Mouse (Mus musculus) heart, adult 9 months (tissue): Measurements from ENCODE around the gene Ints2.
A peak's percentile ranks its signal among the peaks of the same experiment; 100 is the strongest.

Source experiments
- DNase-seq, 2 experiments: peaks; one replicate each; pipeline ENCODE4 v3.0.0; 2022; ENCODE audit warnings: low spot score in 2 of 2

The Ints2 gene

DNA sequence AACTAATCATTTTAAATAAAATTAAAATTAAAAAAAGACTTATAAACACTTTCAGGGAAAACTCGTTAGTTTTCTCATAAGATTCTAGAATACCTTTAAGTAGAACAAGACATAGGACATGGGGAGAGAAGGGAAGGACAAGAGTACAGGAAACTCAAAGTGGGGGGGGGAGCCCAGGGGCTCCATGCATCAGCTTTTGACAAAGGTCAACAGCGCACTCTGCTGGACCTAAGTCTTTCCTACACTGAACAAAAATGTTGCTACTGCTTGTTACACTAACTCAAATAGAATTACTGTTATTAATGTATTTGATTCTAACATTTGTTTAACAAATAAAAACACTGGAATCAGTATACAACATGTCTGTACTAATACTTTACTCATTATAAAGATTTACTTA lies 83.2 kb downstream of the Ints2 start:
- peak; percentile 4 to 29 for DNase-seq

DNA sequence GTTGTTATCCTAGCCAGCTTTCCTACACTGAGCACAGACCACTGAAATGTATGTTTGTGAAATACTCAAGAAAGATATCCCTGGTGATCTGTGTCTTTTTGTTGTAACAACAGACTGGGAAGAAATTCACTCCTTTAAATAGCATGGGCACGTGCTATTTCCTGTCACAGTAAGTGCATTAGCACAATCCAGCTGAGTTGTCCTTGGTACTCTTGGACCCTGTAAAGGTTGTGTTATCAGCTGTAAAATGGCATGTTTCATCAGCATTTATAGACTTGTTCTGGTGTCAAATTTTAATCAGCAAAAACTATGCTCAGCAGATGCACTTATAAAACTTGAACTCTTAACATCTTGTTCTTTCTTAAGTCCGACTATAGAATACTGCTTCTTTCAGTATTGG lies 86.6 kb downstream of the Ints2 start:
- no peak for DNase-seq
